Mouse (Mus musculus) G1E (cell line): ENCODE results near the gene Exoc6. TPM values are rescaled to one million over a fixed set of nuclear protein-coding genes. Genes with fewer than 3 reads are reported as not detected.
"Not testable (repeated sequence)": the region's sequence is repeated elsewhere in the genome, so short reads cannot be mapped to it uniquely, and the experiment has no call there.

Experiments used
- ATAC-seq: 2 replicates; pipeline ENCODE4 v1.8.0; 2016; ENCODE audit warnings: mild to moderate bottlenecking; ENCODE audit not compliant: insufficient number of reproducible peaks, poor library complexity, low FRiP score, severe bottlenecking; ENCODE audit errors: extremely low read depth
- DNase-seq: peaks from one replicate; pipeline ENCODE4 v3.0.0; 2012; ENCODE audit warnings: low spot score
- H3K27me3 ChIP-seq: 2 replicates; pipeline ENCODE4 v1.6.1; 2012; ENCODE audit warnings: mild to moderate bottlenecking, low read length, inconsistent platforms; ENCODE audit not compliant: insufficient read depth
- H3K36me3 ChIP-seq: replicated peaks from 2 replicates; pipeline ENCODE3; 2012; ENCODE audit warnings: mild to moderate bottlenecking, inconsistent platforms
- H3K4me1 ChIP-seq: 2 replicates; pipeline ENCODE4 v1.6.1; 2012; ENCODE audit warnings: low read depth, low read length, inconsistent platforms, mixed read lengths; ENCODE audit not compliant: insufficient read depth
- H3K4me3 ChIP-seq: 2 replicates; pipeline ENCODE4 v1.5.1; 2012; ENCODE audit warnings: low read depth, mild to moderate bottlenecking, inconsistent platforms, low read length, moderate library complexity, mixed read lengths
- H3K9me3 ChIP-seq: replicated peaks from 2 replicates; pipeline ENCODE4 v1.6.1; 2012; ENCODE audit warnings: inconsistent platforms
- CTCF ChIP-seq: IDR thresholded peaks from 2 replicates; pipeline ENCODE4 v1.5.1; 2012; ENCODE audit warnings: low read depth, low read length, inconsistent platforms, mixed read lengths
- GATA1 ChIP-seq: IDR thresholded peaks from 2 replicates; pipeline ENCODE4 v1.6.1; 2012; ENCODE audit warnings: borderline replicate concordance, low read length, inconsistent platforms, mixed read lengths
- GATA2 ChIP-seq: IDR thresholded peaks from 2 replicates; pipeline ENCODE4 v1.6.1; 2012; ENCODE audit warnings: low read depth, low read length, inconsistent platforms, borderline replicate concordance
- POLR2AphosphoS5 ChIP-seq: IDR thresholded peaks from 2 replicates; pipeline ENCODE4 v1.6.1; 2012; ENCODE audit warnings: low read depth, low read length, inconsistent platforms; ENCODE audit not compliant: insufficient replicate concordance
- TAL1 ChIP-seq: conservative IDR thresholded peaks from 2 replicates; pipeline ENCODE4 v1.6.1; 2012; ENCODE audit warnings: low read depth, low read length, inconsistent platforms, mixed read lengths
- polyA plus RNA-seq: library from polyadenylated mRNA; stranded (reverse); fragments of >175 nt; gene quantifications from 2 replicates; pipeline ENCODE4 v1.2.3, GENCODE M21; 2012
- total RNA-seq, 2 experiments: library from RNA; stranded (forward) in 1 of 2; stranded (reverse) in 1 of 2; fragments of 200-1000 nt in 1 of 2; fragments of >200 nt in 1 of 2; fragmentation: Nextera tagmentation in 1 of 2; gene quantifications; 2 replicates each; pipeline ENCODE4 v1.2.3; 2014 to 2017

Exoc6 gene
- total and polyA plus RNA-seq, 3 experiments: 26.0 to 117 (median 92.8) TPM

DNA sequence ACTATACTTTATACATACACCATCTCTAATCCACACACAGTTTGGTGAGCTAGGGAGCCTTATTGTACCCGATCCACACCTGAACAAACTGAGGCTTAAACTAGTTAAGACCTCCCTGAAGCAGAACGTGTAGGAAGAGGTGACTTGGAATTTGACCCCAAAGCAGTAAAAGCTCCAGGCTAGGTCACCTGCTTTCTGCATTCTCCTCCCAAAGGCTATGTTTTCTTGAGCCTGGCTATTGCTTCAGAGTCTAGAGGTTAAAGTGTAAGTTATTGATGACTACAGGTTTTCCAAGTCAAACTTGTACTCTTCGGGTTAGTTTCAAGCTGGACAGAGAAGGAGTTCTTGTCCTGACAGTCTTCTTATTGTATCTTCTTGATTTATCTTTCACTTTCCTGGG is 5.0 kb upstream of the Exoc6 start:
- DNase-seq (no peak), ATAC-seq (no peak)
- H3K9me3 ChIP-seq: no peaks in the 10 kb centered on the region
- no peak overlapping the region for H3K4me3 ChIP-seq
- H3K36me3 ChIP-seq: no peaks in the 10 kb centered on the region
- H3K27me3 ChIP-seq: no peaks in the 10 kb centered on the region
- peaks cover 44% of the 10 kb centered on the region for H3K4me1 ChIP-seq
- no peak for TF ChIP-seq CTCF
- no peak for TF ChIP-seq POLR2AphosphoS5
- no peak for TF ChIP-seq TAL1
- TF ChIP-seq GATA1: no peak
- TF ChIP-seq GATA2: no peak

DNA sequence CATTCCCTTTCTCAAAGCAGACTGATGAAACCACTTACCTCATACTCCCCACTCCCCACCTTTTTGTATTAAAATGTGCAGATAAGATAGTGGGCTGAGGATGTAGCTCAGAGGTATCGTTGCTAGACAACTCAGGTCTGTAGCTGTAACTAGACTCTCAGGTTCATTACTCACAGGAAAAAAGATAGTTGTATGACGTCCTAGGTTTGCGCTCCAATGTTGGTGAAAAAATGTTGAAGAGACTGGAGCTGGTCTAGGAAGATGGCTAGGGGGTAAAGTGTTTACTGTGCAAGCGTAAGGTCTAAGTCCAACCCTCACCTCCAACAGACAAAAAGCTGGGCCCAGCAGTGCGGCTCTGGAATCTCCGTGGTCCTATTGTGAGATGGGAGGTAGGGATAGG is 4.5 kb upstream of the Exoc6 start:
- ATAC-seq: no peak

DNA sequence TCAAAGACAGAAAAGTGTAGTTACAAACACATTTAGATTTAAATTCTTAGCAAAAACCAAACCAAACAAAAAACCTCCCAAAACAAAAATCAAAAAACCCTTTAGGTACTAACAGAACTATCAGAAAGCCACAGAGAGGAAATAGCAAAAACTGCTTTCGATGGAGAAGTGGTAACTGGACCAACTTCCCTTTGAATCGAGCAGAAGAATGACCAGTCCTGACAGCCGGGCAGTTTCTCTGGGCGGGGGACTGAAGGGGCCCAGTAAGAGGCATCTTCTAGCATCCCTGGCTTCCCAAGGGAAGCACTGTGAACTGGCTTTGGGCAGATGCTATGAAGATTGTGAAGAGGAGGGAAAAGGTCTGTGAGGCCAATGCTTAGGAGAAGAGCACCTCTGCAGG is 3.4 kb upstream of the Exoc6 start:
- Histone ChIP-seq H3K4me3 (no peak overlapping the region), H3K4me1 (peaks cover 46% of the 10 kb centered on the region), H3K36me3 (no peaks in the 10 kb centered on the region), H3K9me3 (no peaks in the 10 kb centered on the region), H3K27me3 (no peaks in the 10 kb centered on the region)
- TF ChIP-seq CTCF: no peak
- no peak for TF ChIP-seq POLR2AphosphoS5
- TF ChIP-seq GATA2: no peak
- no peak for TF ChIP-seq TAL1
- TF ChIP-seq GATA1: no peak
- no peak for ATAC-seq
- DNase-seq: no peak

More for the DNA sequence above, 4.5 kb upstream of the Exoc6 start:
- TF ChIP-seq GATA2 (no peak), GATA1 (no peak), CTCF (no peak), TAL1 (no peak), POLR2AphosphoS5 (no peak)
- Histone ChIP-seq H3K4me3 (no peak overlapping the region), H3K4me1 (peaks cover 43% of the 10 kb centered on the region), H3K27me3 (no peaks in the 10 kb centered on the region), H3K9me3 (no peaks in the 10 kb centered on the region), H3K36me3 (no peaks in the 10 kb centered on the region)
- DNase-seq: no peak

DNA sequence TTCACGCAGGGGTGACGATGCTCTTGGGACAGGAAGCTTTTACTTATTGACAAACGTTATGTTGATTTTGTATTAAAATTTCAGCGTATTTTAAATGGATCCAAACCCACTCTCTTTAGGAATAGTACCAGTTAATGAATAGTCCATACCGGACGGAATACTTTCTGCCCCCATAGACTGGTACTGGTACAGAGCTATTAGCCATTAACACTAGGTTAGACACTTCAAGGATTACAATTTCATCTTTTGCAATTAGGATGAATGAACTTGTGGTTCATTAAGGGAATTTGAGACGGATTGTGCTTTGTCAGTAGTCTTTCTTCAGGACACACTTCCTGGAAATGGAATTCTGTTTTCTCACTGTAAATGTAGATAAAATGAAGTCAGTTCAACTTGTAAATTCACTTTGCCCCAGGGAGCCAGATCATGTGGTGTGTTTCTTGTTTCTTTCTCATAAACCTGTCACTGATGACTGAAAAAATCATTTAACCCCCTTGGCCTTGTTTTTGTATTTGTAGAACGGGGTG is 885 bp downstream of the Exoc6 start:
- Histone ChIP-seq H3K4me1 (peaks cover 59% of the 10 kb centered on the region), H3K36me3 (peaks cover 27% of the 10 kb centered on the region), H3K27me3 (no peaks in the 10 kb centered on the region), H3K9me3 (no peaks in the 10 kb centered on the region), H3K4me3 (peak overlapping the region; percentile 93)
- DNase-seq (no peak), ATAC-seq (no peak)
- TF ChIP-seq GATA1 (no peak), GATA2 (no peak), CTCF (no peak), TAL1 (no peak), POLR2AphosphoS5 (no peak)

DNA sequence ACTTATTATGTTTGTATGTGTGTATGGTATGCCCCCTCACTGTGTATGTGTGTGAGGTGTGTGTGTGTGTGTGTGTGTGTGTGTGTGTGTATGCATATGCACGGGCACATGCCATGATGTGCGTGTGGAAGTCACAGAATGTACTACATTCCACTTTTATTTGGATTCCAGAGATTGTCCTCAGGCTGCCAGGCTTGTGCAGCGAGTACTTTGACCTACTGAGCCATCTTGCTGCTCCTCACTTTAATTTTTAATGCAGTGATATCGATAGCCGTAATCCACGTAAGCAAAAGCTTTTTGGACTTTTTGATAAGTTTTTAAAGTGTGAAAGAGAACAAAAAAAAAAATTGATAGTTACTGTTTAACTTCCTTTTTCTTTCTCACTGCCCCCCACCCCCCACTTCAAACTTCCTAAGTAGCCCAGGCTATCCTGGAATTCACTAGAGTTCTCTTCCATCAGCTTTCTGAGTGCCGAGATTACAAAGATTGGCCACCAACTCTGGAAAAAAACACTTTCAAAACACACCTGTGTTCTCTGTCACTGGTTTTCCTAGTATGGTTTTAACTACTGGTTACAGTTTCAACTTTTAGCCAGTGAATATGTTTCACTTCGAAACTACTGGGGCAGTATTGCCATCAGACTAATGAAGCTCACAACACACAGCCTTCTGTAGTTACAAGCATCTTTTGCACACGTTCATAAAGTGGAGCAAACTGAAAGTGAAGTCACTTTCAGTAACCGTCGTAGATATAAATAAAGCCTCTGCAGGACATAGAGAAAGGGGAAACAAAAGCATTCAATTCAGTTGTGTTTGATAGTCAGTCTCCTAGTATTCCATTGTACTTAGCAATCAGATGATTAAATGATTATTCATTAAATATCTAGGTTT is 3.4 kb downstream of the Exoc6 start:
- no peak for TF ChIP-seq TAL1
- no peak for TF ChIP-seq POLR2AphosphoS5
- TF ChIP-seq CTCF: no peak
- TF ChIP-seq GATA1: no peak
- no peak for TF ChIP-seq GATA2
- ATAC-seq (no peak), DNase-seq (no peak)

DNA sequence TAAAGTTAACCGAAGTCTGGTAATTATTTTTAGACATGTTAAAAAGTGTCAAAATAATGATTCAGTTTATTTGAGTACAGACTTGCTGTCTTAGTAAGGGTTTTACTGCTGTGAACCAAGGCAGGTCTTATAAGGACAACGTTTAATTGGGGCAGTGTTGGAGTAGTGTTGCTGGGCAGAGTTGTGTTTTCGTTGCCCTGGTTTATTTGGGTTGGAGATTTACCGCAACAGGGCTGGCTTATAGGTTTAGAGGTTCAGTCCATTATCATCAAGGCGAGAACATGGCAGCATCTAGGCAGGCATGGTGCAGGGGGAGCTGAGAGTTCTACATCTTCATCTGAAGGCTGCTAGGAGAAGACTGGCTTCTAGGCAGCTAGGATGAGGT is 4.0 kb downstream of the Exoc6 start:
- H3K9me3 ChIP-seq, H3K27me3 ChIP-seq, ATAC-seq, H3K4me3 ChIP-seq, DNase-seq: not testable (repeated sequence)
- H3K36me3 ChIP-seq: peaks cover 33% of the 10 kb centered on the region
- peaks cover 75% of the 10 kb centered on the region for H3K4me1 ChIP-seq

More for the DNA sequence above, 3.4 kb downstream of the Exoc6 start:
- H3K27me3 ChIP-seq: no peaks in the 10 kb centered on the region
- H3K9me3 ChIP-seq: no peaks in the 10 kb centered on the region
- H3K36me3 ChIP-seq: peaks cover 31% of the 10 kb centered on the region
- H3K4me3 ChIP-seq: no peak overlapping the region; the same call in 1 of the 2 replicates
- H3K4me1 ChIP-seq: peaks cover 69% of the 10 kb centered on the region
